Mouse (Mus musculus) testis, adult 2 months (tissue): ENCODE results near the gene Zwint.

Experiments used
- CTCF ChIP-seq: fragments of 200-500 bp; IDR thresholded peaks from 2 replicates; pipeline ENCODE4 v1.5.1; 2012; ENCODE audit warnings: low read depth, mild to moderate bottlenecking, inconsistent platforms, low read length, moderate library complexity; ENCODE audit not compliant: control insufficient read depth, insufficient read depth, insufficient replicate concordance
- POLR2A ChIP-seq: fragments of 200-500 bp; IDR thresholded peaks from 2 replicates; pipeline ENCODE4 v1.6.1; 2012; ENCODE audit warnings: low read depth, mild to moderate bottlenecking, inconsistent platforms, low read length, moderate library complexity; ENCODE audit not compliant: control insufficient read depth

- TF ChIP-seq CTCF (no peak), POLR2A (no peak)
Measured at GRCm38 (mm10) chr10:72713754-72714153, 59.1 kb downstream of the Zwint start.
